Mouse (Mus musculus) limb, embryonic 14.5 days (tissue): ENCODE measurements around the gene Otop3. TPM values are rescaled to one million over a fixed set of nuclear protein-coding genes. Genes with fewer than 3 reads are reported as not detected.

Experiments used
- ATAC-seq: fragments of 200-750 bp; cut with Nextera tagmentation; 2 replicates; pipeline ENCODE4 v1.8.0; 2017; ENCODE audit warnings: low read depth, moderate number of reproducible peaks, moderate TSS enrichment; ENCODE audit not compliant: low FRiP score
- DNase-seq: peaks from one replicate; pipeline ENCODE4 v3.0.0-alpha.2; 2015; ENCODE audit warnings: low spot score
- H3K27ac ChIP-seq: fragments of 300-500 bp; sonication (generic); replicated peaks from 2 replicates; pipeline ENCODE4 v1.5.1; 2014; ENCODE audit warnings: low read depth, mild to moderate bottlenecking, low read length, moderate library complexity, mixed read lengths
- H3K27me3 ChIP-seq: fragments of 300-500 bp; sonication (generic); 2 replicates; pipeline ENCODE4 v1.6.1; 2014; ENCODE audit warnings: low read length, mixed read lengths; ENCODE audit not compliant: control insufficient read depth, insufficient read depth
- H3K36me3 ChIP-seq: fragments of 300-500 bp; sonication (generic); 2 replicates; pipeline ENCODE4 v1.6.1; 2014; ENCODE audit warnings: mild to moderate bottlenecking, low read length, moderate library complexity, mixed read lengths; ENCODE audit not compliant: control insufficient read depth, insufficient read depth
- H3K4me1 ChIP-seq: fragments of 300-500 bp; sonication (generic); 2 replicates; pipeline ENCODE4 v1.6.1; 2014; ENCODE audit warnings: antibody characterized with exemption, low read length, mixed read lengths; ENCODE audit not compliant: control insufficient read depth, insufficient read depth
- H3K4me2 ChIP-seq: fragments of 300-500 bp; sonication (generic); replicated peaks from 2 replicates; pipeline ENCODE4 v1.6.1; 2014; ENCODE audit warnings: low read depth, mild to moderate bottlenecking, low read length, moderate library complexity; ENCODE audit not compliant: severe bottlenecking
- H3K4me3 ChIP-seq: fragments of 300-500 bp; sonication (generic); replicated peaks from 2 replicates; pipeline ENCODE4 v1.5.1; 2014; ENCODE audit warnings: low read length
- H3K9ac ChIP-seq: fragments of 300-500 bp; sonication (generic); 2 replicates; pipeline ENCODE4 v1.6.1; 2014; ENCODE audit warnings: mild to moderate bottlenecking, low read depth, low read length, moderate library complexity; ENCODE audit not compliant: severe bottlenecking
- H3K9me3 ChIP-seq: fragments of 300-500 bp; sonication (generic); 2 replicates; pipeline ENCODE4 v1.6.1; 2016; ENCODE audit warnings: low read length; ENCODE audit not compliant: control insufficient read depth
- POLR2A ChIP-seq: fragments of 200-500 bp; IDR thresholded peaks from 2 replicates; pipeline ENCODE4 v1.8.0; 2012; ENCODE audit warnings: inconsistent platforms, mild to moderate bottlenecking, moderate library complexity, borderline replicate concordance; ENCODE audit not compliant: insufficient read depth, insufficient read length; ENCODE audit errors: extremely low read depth
- WGBS: fragments of 180-500 bp; shearing (Covaris S2); extraction: QIAGEN DNeasy Blood & Tissue Kit; methylation state at CpG from one replicate; pipeline ENCODE4 v1.1.7; 2014; 5-methylcytosine and 5-hydroxymethylcytosine counted together
- polyA plus RNA-seq, 2 experiments: library from polyadenylated mRNA; depleted of rRNA in 1 of 2; stranded (reverse) in 1 of 2; unstranded in 1 of 2; fragments of >200 nt; fragmentation: Nextera tagmentation in 1 of 2; extraction: Ambion mirVana in 1 of 2; gene quantifications; 2 replicates each; pipeline versions ENCODE4 v1.2.1 to v1.2.3; 2012 to 2014

Gene Otop3
- polyA plus RNA-seq, 2 experiments: not detected

DNA sequence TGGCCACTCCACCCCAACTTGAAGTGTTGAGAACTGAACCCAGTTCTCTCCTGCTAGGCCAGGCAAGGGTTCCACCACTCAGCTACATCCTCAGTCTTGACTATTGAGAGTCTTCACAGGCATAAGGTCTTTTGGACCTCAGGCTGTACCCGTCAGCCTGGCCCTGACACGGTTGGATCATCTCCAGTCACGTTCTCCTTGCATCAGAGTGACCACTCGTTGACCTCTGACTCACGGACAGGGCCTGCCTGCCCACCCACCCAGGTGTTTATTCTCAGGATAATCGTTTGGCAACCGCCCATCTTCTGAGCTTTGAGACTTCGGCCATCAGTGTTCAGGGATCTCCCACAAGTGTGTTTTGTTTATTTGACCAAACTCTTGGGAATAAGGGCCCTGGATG is 31.4 kb upstream of the Otop3 start:
- Histone ChIP-seq H3K4me1 (no peaks in the 10 kb centered on the region), H3K9ac (no peak overlapping the region), H3K4me2 (no peak overlapping the region), H3K4me3 (no peak overlapping the region), H3K36me3 (no peaks in the 10 kb centered on the region), H3K27ac (no peak overlapping the region), H3K27me3 (peaks cover 7% of the 10 kb centered on the region; the same call in 1 of the 2 replicates), H3K9me3 (no peaks in the 10 kb centered on the region)
- ATAC-seq: no peak
- no peak for DNase-seq
- 57% methylated on average over 8 of the region's 8 CpGs for WGBS
- TF ChIP-seq POLR2A: no peak

DNA sequence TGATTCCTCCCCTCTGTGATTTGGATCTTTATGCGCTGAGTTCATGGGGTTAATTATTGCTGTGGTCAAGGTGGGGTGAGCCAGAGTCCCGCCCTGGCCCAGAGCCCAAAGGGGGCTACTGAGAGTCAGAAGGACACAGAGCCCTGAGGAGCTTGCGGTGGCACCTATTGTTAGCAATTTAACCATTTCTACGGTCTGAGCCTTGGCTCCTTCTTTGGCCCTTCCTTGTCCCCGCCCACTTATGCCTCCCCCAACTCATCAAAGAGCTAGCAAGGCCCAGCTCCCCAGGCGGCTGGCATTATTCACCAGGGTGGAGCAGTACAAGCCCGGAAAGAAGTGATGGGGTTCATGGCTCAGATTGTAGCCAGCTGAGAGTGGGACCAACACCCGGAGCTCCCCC is 27.7 kb upstream of the Otop3 start, which contains the start of gene Otop2:
Gene Otop2 (plus strand): TSS at position 301 of the 400 bp plus-strand sequence.
- WGBS: 19% methylated on average over 8 of the region's 8 CpGs
- no peaks in the 10 kb centered on the region for H3K36me3 ChIP-seq
- no peak within 1 kb of the TSS for H3K4me3 ChIP-seq
- H3K27ac ChIP-seq: no peak within 1 kb of the TSS
- no peak for ATAC-seq
- H3K9me3 ChIP-seq: no peaks in the 10 kb centered on the region
- no peak for TF ChIP-seq POLR2A
- H3K4me2 ChIP-seq: no peak within 1 kb of the TSS
- DNase-seq: no peak
- no peaks in the 10 kb centered on the region for H3K27me3 ChIP-seq
- H3K4me1 ChIP-seq: no peaks in the 10 kb centered on the region
- no peak within 1 kb of the TSS for H3K9ac ChIP-seq

DNA sequence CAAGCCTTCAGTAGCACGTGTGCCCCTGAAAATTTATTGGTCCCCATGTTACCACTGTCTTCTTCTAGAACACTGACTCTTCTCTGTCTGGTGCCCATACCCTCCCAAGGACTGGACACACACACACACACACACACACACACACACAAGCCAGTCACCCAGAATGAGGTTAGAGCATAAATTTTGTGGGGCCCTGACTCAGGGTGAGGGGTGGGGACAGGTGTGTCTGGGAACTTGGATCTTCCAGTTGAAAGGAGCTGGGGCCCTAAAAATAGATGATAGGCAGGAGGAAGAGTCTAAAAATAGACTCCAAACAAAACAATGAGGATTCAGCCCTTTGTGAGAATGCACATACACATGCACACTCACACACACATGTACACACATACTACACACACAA is 25.8 kb upstream of the Otop3 start:
- no peak overlapping the region for H3K4me2 ChIP-seq
- no peak overlapping the region for H3K27ac ChIP-seq
- 53% methylated on average over 1 of the region's 1 CpGs for WGBS
- no peaks in the 10 kb centered on the region for H3K9me3 ChIP-seq
- TF ChIP-seq POLR2A: no peak
- H3K4me3 ChIP-seq: no peak overlapping the region
- DNase-seq (no peak), ATAC-seq (no peak)
- H3K36me3 ChIP-seq: no peaks in the 10 kb centered on the region
- 0 out of 2 replicates have a peak, but pooled peaks cover 3% of the 10 kb centered on the region for H3K27me3 ChIP-seq
- H3K9ac ChIP-seq: no peak overlapping the region
- H3K4me1 ChIP-seq: no peaks in the 10 kb centered on the region

GRCm38 (mm10) chr11:115314249-115314648 is 20.3 kb upstream of the Otop3 start:
- Histone ChIP-seq H3K36me3 (no peaks in the 10 kb centered on the region), H3K9ac (no peak overlapping the region), H3K9me3 (no peaks in the 10 kb centered on the region), H3K4me1 (no peaks in the 10 kb centered on the region), H3K27ac (no peak overlapping the region), H3K4me2 (no peak overlapping the region), H3K27me3 (peaks cover 54% of the 10 kb centered on the region), H3K4me3 (no peak overlapping the region)
- DNase-seq (no peak), ATAC-seq (no peak)
- TF ChIP-seq POLR2A: no peak
- 43% methylated on average over 2 of the region's 2 CpGs for WGBS

DNA sequence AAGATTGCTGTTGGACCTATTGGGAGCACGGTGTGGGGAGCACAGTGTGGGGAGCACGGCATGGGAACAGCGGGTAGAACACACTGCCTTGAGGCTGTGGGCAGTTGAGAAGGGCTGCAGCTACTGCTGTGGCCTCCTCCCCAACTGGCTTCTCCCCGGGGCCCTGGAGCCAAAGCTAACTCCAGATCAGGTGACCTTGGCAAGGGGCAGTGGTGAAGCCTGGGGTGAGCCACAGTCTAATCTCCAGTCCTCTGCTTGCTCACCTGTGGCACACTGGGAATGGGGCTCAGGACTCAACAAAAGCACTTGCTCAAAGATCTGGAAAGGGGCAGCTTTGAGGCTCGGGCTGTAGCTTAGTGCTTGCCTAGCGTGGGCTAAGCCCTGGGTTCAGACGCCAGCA is 17.3 kb upstream of the Otop3 start:
- Histone ChIP-seq H3K4me2 (no peak overlapping the region), H3K36me3 (no peaks in the 10 kb centered on the region), H3K27me3 (peaks cover 83% of the 10 kb centered on the region), H3K4me1 (no peaks in the 10 kb centered on the region), H3K9ac (no peak overlapping the region), H3K27ac (no peak overlapping the region), H3K9me3 (no peaks in the 10 kb centered on the region), H3K4me3 (no peak overlapping the region)
- WGBS: 65% methylated on average over 7 of the region's 7 CpGs
- DNase-seq (no peak), ATAC-seq (no peak)
- TF ChIP-seq POLR2A: no peak

GRCm38 (mm10) chr11:115318245-115319027 is 16.1 kb upstream of the Otop3 start:
- Histone ChIP-seq H3K27me3 (peaks cover 93% of the 10 kb centered on the region), H3K9me3 (no peaks in the 10 kb centered on the region), H3K27ac (no peak overlapping the region), H3K4me2 (no peak overlapping the region), H3K4me3 (no peak overlapping the region), H3K4me1 (no peaks in the 10 kb centered on the region), H3K9ac (no peak overlapping the region), H3K36me3 (no peaks in the 10 kb centered on the region)
- DNase-seq: no peak
- ATAC-seq: no peak
- no peak for TF ChIP-seq POLR2A
- WGBS: 7% methylated on average over 60 of the region's 63 CpGs
